Mouse (Mus musculus) small intestine, adult 2 months (tissue): ENCODE data around the gene 6430628N08Rik. TPM values are rescaled to one million over a fixed set of nuclear protein-coding genes. Genes with fewer than 3 reads are reported as not detected.

Experiments used
- H3K27ac ChIP-seq: fragments of 200-500 bp; 2 replicates; pipeline ENCODE4 v1.5.1; 2012; ENCODE audit warnings: low read depth, low read length, control low read depth, inconsistent platforms; ENCODE audit not compliant: insufficient read depth
- H3K27me3 ChIP-seq: fragments of 200-500 bp; 2 replicates; pipeline ENCODE4 v1.6.1; 2012; ENCODE audit warnings: mild to moderate bottlenecking, moderate library complexity, low read length, inconsistent platforms; ENCODE audit not compliant: control insufficient read depth, insufficient read depth
- H3K36me3 ChIP-seq: fragments of 200-500 bp; 2 replicates; pipeline ENCODE4 v1.6.1; 2012; ENCODE audit warnings: mild to moderate bottlenecking, low read length, control low read depth, inconsistent platforms; ENCODE audit not compliant: control insufficient read depth, insufficient read depth
- H3K4me1 ChIP-seq: fragments of 200-500 bp; 2 replicates; pipeline ENCODE4 v1.6.1; 2012; ENCODE audit warnings: low read length, inconsistent platforms, mixed read lengths; ENCODE audit not compliant: control insufficient read depth, insufficient read depth, insufficient read length
- H3K4me3 ChIP-seq: fragments of 200-500 bp; 2 replicates; pipeline ENCODE4 v1.5.1; 2012; ENCODE audit warnings: low read depth, mild to moderate bottlenecking, control low read depth, inconsistent platforms, low read length, moderate library complexity
- CTCF ChIP-seq: fragments of 200-500 bp; IDR thresholded peaks from 2 replicates; pipeline ENCODE4 v1.5.1; 2012; ENCODE audit warnings: low read depth, mild to moderate bottlenecking, control low read depth, inconsistent platforms, low read length, moderate library complexity, mixed read lengths; ENCODE audit not compliant: insufficient replicate concordance, insufficient read length; ENCODE audit errors: extremely low read depth
- POLR2A ChIP-seq: fragments of 200-500 bp; IDR thresholded peaks from 2 replicates; pipeline ENCODE4 v1.6.1; 2012; ENCODE audit warnings: low read depth, mild to moderate bottlenecking, control low read depth, inconsistent platforms, low read length, moderate library complexity
- WGBS: fragments of 180-500 bp; shearing (Covaris S2); methylation state at CpG from one replicate; pipeline ENCODE4 v1.1.7; 2018; 5-methylcytosine and 5-hydroxymethylcytosine counted together
- polyA plus RNA-seq: library from polyadenylated mRNA; depleted of rRNA; stranded (reverse); fragments of >200 nt; gene quantifications from 2 replicates; pipeline ENCODE4 v1.2.3, GENCODE M21; 2012

Gene 6430628N08Rik
- polyA plus RNA-seq, 1 experiment = not detected

DNA sequence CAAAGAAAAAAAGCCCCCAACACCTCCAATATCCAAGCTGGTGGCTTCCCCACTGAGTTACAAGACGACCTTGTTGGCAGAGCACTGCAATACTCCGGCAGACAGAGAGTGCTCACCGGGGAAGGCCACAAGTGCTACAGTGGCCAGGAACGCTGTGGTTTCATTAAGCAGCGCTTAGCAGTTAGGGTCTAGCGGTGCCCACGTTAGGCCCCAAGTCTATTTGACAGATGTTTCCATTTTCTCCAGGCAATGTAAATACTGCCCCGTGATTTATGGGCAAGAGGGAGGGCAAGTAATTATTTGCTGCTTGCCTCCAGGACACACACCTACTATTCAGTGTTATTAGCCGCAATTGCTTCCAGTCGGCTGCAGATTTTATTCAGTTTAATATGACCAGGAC, 26.6 kb upstream of the 6430628N08Rik start:
- WGBS = 66% methylated on average over 10 of the region's 10 CpGs
- no peak overlapping the region for H3K4me3 ChIP-seq

DNA sequence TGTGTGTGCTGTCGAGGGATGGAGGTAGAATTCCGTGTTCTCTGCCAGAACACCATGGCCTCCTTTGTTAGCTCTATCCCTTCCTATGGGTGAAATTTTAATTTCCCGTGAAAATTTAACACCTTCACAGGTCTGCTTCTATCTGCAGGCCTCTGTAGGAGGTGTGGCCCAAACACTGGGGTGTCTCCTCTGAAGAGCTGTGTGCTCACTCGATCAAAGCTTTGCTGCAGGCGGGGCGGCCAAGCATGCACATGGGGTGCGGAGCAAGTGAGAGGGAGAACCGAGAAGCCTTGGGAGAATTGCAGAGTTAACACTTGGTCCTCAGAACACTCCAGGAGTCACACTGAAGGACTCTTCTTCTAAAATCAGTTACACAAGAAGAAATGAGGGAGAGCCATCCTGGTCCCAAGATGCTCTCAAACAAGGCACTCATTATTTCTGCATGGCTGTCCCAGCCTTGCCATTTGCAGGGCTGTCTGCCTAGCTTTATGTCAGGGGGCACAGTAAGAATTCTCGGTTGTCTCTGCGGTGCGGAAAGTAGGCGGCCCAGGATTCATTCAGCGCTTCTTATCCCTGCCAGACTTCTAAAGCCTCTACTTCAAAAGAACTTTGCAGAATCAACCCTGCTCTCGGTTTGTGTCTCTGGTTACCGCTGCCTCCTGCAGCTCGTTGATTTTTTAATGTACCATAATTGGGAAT, 20.8 kb upstream of the 6430628N08Rik start:
- no peak overlapping the region for H3K4me3 ChIP-seq
- H3K27ac ChIP-seq = no peak overlapping the region
- H3K4me1 ChIP-seq = no peaks in the 10 kb centered on the region
- H3K36me3 ChIP-seq = peaks cover 60% of the 10 kb centered on the region
- no peak for TF ChIP-seq CTCF
- TF ChIP-seq POLR2A = no peak
- 78% methylated on average over 16 of the region's 16 CpGs for WGBS
- H3K27me3 ChIP-seq = no peaks in the 10 kb centered on the region

More for the DNA sequence above, 26.6 kb upstream of the 6430628N08Rik start:
- no peak for TF ChIP-seq POLR2A
- no peak for TF ChIP-seq CTCF
- Histone ChIP-seq H3K4me1 (no peaks in the 10 kb centered on the region), H3K27ac (no peak overlapping the region), H3K36me3 (peaks cover 62% of the 10 kb centered on the region), H3K27me3 (no peaks in the 10 kb centered on the region)

DNA sequence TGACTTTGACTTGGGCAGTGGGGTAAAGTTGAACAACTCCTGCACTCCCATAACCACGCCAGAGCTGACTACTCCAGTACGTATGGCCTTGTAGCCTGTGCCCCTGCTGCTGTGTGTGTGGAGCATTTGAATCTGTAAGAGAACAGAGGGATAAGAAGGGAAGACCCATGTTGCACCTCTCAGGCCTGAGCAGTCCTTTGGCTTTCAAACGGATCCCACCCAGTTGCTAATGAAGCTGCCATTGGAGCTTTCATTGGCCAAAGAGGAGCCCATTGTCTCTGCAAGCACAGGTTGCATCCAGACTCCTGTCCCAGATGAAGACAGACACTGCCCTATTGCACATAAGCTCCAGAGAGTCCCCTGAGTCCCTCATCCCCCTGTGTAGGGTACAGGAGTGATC, 17.2 kb upstream of the 6430628N08Rik start:
- peaks cover 69% of the 10 kb centered on the region for H3K36me3 ChIP-seq
- no peaks in the 10 kb centered on the region for H3K4me1 ChIP-seq
- H3K27ac ChIP-seq = no peak overlapping the region

DNA sequence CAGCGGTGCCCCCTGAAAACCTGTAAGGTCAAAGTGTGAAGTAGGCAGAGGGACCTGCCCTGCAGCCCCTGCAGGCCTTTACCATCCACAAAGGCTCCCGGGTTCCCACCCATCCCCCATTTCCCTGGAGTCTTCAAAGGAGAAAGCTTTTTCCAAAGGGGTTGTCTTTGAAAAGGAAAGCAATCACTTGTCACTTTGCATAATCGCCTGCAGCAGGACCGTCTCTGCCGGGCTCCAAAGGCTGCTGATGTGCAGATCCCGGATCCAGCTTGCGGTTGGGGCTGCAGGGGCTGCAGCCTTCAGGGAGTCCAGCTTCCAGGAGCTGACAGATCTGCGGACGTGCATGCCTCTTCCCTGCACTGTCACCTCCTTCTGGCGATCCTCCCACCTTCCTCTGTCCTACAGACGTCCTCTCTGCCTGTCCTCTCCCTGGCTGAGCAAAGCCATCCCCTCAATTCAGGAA, 12.2 kb upstream of the 6430628N08Rik start:
- 56% methylated on average over 11 of the region's 11 CpGs for WGBS
- Histone ChIP-seq H3K4me3 (no peak overlapping the region), H3K4me1 (no peaks in the 10 kb centered on the region), H3K36me3 (peaks cover 38% of the 10 kb centered on the region), H3K27ac (no peak overlapping the region), H3K27me3 (no peaks in the 10 kb centered on the region)
- no peak for TF ChIP-seq CTCF
- TF ChIP-seq POLR2A = no peak

More for the DNA sequence above, 17.2 kb upstream of the 6430628N08Rik start:
- 84% methylated on average over 3 of the region's 3 CpGs for WGBS
- no peak overlapping the region for H3K4me3 ChIP-seq
- TF ChIP-seq POLR2A (no peak), CTCF (no peak)
- H3K27me3 ChIP-seq = no peaks in the 10 kb centered on the region

DNA sequence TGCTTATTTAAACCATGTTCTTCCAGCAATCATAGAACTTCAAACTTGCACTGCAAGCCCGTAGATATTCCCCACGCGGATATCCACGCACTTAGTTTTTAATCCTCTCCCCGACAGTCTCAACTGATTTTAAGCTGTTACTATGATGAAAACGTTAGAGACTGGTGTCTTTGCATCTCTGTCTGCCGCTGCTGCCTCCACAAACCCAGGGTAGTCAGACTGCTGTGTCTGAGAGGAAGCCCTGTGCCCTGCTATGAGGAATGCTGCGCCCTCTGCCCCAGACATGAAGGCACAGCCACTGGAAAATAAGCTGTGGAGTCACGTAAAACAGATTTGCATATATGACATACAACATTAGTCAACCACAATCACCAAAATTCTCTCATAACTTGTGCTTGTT, 11.6 kb upstream of the 6430628N08Rik start:
- 77% methylated on average over 9 of the region's 9 CpGs for WGBS
- Histone ChIP-seq H3K36me3 (peaks cover 34% of the 10 kb centered on the region), H3K27me3 (no peaks in the 10 kb centered on the region), H3K4me3 (no peak overlapping the region), H3K27ac (no peak overlapping the region), H3K4me1 (no peaks in the 10 kb centered on the region)
- TF ChIP-seq CTCF = no peak

DNA sequence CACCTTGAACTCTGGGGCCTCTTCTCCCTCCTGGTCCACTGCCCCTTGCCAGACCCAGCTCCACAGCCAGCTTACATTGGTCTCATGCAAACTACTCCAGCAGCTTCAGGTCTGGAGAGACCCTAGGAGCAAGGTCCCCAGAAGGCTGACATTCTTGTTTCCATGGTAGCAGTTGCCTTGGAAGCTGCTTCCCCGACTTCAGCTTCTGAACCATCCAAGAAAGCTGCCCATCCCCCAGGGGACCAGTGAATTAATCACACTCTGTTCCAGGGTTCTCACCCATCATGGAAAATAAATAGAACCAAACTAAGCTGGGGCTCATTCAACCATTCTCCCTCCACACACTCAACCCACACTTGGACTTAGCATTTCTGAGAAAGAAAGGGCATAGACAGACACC, 9.3 kb upstream of the 6430628N08Rik start:
- 38% methylated on average over 1 of the region's 1 CpGs for WGBS
- peaks cover 11% of the 10 kb centered on the region for H3K36me3 ChIP-seq
- H3K27ac ChIP-seq = no peak overlapping the region
- H3K4me1 ChIP-seq = no peaks in the 10 kb centered on the region
- no peak overlapping the region for H3K4me3 ChIP-seq
- TF ChIP-seq POLR2A (no peak), CTCF (no peak)
- H3K27me3 ChIP-seq = no peaks in the 10 kb centered on the region

DNA sequence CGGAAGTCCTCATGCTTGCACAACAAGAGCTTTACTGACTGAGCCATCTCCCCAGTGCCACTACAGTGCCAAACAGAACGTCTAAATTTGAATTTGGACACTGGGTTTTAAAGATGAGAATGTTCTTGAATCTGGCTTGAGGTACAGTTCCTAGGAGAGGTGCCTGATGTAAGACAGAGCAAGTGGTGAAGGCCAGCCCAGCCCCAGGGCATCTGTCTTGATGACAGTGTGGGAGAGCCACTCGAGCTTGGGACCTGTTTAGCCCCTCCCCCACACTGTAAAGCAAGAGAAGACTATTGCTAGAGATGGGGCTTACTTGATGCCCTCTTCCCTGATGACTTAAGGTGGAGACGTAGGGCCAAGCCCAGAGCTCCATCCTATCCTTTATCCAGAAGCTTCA, 8.3 kb upstream of the 6430628N08Rik start:
- Histone ChIP-seq H3K27me3 (no peaks in the 10 kb centered on the region), H3K4me3 (no peak overlapping the region), H3K27ac (no peak overlapping the region), H3K4me1 (no peaks in the 10 kb centered on the region), H3K36me3 (peaks cover 9% of the 10 kb centered on the region)
- TF ChIP-seq CTCF = no peak
- TF ChIP-seq POLR2A = no peak
- 48% methylated on average over 4 of the region's 4 CpGs for WGBS
